Mouse (Mus musculus): ENCODE results near the gene Slc7a14. TPM values are rescaled to one million over a fixed set of nuclear protein-coding genes. Genes with fewer than 3 reads are reported as not detected.

The Slc7a14 gene
- total and polyA plus RNA-seq, 3 experiments, result 0.03 to 0.14 (median 0.12) TPM

DNA sequence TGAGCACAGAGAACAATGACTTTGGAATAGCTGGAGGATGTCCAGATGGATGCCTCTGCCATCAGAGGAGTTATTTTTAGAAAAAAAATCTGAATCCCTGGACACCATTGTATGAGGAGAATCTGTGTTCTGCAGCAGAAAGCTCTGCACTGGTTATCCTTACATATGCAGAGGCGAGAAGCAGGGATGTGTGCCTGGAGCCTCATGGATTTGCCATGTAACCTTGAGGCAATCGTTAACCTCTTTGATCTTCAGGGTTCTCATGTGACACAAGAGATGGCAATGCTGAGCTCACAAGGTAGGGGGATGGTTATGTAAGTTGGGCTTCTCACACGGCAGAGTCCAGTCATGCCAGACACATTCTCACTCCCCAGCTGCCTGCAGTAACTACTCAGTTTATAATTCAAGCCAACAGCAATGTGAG is 14.1 kb upstream of the Slc7a14 start:
- Histone ChIP-seq H3K27ac (no peak overlapping the region), H3K4me1 (ENCODE audit: control insufficient read depth, insufficient read depth, low read length) (no peaks in the 10 kb centered on the region), H3K27me3 (ENCODE audit: control insufficient read depth, insufficient read depth, low read length) (no peaks in the 10 kb centered on the region), H3K9ac (ENCODE audit: low read depth, low read length) (no peak overlapping the region), H3K79me2 (replicated peaks; ENCODE audit: control insufficient read depth, insufficient read depth, low read length) (no peaks in the 10 kb centered on the region), H3K36me3 (ENCODE audit: control insufficient read depth, insufficient read depth, low read length) (no peaks in the 10 kb centered on the region), H3K4me3 (no peak overlapping the region)
- 37% methylated on average over 3 of the region's 3 CpGs for WGBS
- TF ChIP-seq EP300 (IDR thresholded peaks at IDR 0.05; ENCODE audit: insufficient read depth, low read depth, low read length) (no peak), POLR2A (IDR thresholded peaks at IDR 0.05; ENCODE audit: insufficient read depth, low read depth, low read length) (no peak), CTCF (IDR thresholded peaks at IDR 0.05) (no peak)
- no peak for DNase-seq
- intact Hi-C loops (cut with DNase I), result no loop called here

DNA sequence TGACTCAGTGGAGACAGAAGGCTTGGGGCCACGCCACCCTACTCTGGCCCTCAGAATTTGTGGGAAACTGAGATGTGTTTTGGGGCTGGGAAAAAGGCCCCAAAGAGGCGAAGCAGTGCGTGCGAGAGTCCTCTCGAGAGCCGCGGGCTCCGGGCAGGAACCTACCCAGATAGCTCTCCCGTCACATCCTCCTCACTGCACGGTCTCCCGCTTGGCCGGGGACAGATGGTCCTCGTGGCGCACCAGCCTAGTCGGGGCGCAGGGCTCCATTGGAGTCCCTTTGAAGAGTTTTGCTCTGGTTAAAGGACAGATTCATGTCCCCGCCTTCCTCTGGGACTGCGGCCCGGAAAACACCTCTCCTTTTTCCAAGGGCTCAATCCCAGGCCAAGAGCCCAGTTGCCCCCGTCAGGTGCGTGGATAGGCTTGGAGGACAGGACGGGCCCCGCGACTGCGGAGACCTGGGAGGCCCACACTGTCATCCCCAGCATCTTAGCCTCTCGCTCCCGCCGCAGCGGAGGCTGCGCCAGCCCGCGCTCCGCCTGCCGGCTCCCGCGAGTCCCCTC is 726 bp downstream of the Slc7a14 start:
- TF ChIP-seq EP300 (IDR thresholded peaks at IDR 0.05; ENCODE audit: insufficient read depth, low read depth, low read length) (no peak), CTCF (IDR thresholded peaks at IDR 0.05) (no peak), POLR2A (IDR thresholded peaks at IDR 0.05; ENCODE audit: insufficient read depth, low read depth, low read length) (no peak)
- Histone ChIP-seq H3K27me3 (ENCODE audit: control insufficient read depth, insufficient read depth, low read length) (peaks cover 6% of the 10 kb centered on the region), H3K27ac (no peak overlapping the region), H3K79me2 (replicated peaks; ENCODE audit: control insufficient read depth, insufficient read depth, low read length) (no peaks in the 10 kb centered on the region), H3K4me3 (no peak overlapping the region), H3K4me1 (ENCODE audit: control insufficient read depth, insufficient read depth, low read length) (no peaks in the 10 kb centered on the region), H3K36me3 (ENCODE audit: control insufficient read depth, insufficient read depth, low read length) (no peaks in the 10 kb centered on the region), H3K9ac (ENCODE audit: low read depth, low read length) (no peak overlapping the region)
- intact Hi-C loops (cut with DNase I), result no loop called here
- DNase-seq, result no peak
- 4% methylated on average over 36 of the region's 36 CpGs for WGBS

DNA sequence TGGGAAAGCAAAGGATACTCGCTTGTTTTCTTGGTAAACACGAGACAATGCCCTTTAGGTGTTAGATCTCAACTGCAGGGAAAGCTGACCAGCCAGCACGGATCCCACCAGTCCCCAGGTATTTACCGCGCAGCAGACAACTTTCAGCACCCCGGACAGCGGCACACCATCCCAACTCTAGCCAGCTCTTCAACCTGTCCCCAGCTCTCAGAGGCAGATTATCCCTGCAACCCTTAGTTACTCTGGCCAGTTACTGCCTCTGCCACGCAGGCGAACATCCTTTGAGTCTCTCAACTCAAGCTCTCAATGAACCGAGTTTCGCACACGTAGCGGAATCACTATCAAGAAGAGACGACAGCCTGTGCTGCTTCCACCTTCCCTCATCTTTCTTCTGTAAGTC is 1.3 kb downstream of the Slc7a14 start:
- Histone ChIP-seq H3K27me3 (ENCODE audit: control insufficient read depth, insufficient read depth, low read length) (peaks cover 6% of the 10 kb centered on the region), H3K27ac (no peak overlapping the region), H3K4me1 (ENCODE audit: control insufficient read depth, insufficient read depth, low read length) (no peaks in the 10 kb centered on the region), H3K79me2 (replicated peaks; ENCODE audit: control insufficient read depth, insufficient read depth, low read length) (no peaks in the 10 kb centered on the region), H3K4me3 (no peak overlapping the region), H3K9ac (ENCODE audit: low read depth, low read length) (no peak overlapping the region), H3K36me3 (ENCODE audit: control insufficient read depth, insufficient read depth, low read length) (no peaks in the 10 kb centered on the region)
- no peak for TF ChIP-seq POLR2A (IDR thresholded peaks at IDR 0.05; ENCODE audit: insufficient read depth, low read depth, low read length)
- no peak for TF ChIP-seq CTCF (IDR thresholded peaks at IDR 0.05)
- intact Hi-C loops (cut with DNase I), result no loop called here
- peak in 1 of 2 experiments; percentile 39 for DNase-seq
- 3% methylated on average over 14 of the region's 14 CpGs for WGBS

DNA sequence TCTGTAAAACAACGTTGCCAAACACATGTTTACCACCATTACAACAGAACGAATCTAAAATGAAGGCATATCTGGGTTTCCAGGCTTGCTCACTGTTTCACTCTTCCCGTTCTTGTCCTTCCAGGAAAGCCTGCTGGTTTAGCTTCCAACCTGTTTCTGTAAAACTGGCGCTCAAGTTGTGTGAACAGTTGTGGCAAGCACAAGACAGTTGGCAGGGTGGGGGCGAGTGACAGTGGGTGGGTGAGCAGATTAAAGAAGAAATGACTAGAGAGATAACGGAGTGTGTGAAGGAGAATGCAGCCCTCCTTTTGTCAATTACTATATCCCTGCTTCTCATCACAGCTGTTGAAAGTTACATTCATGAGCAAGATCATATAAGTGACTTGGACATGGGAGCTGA is 2.2 kb downstream of the Slc7a14 start:
- H3K79me2 ChIP-seq (replicated peaks; ENCODE audit: control insufficient read depth, insufficient read depth, low read length), result no peaks in the 10 kb centered on the region
- DNase-seq, result no peak
- H3K9ac ChIP-seq (ENCODE audit: low read depth, low read length), result no peak overlapping the region
- H3K27me3 ChIP-seq (ENCODE audit: control insufficient read depth, insufficient read depth, low read length), result peaks cover 6% of the 10 kb centered on the region
- intact Hi-C loops (cut with DNase I), result no loop called here
- H3K36me3 ChIP-seq (ENCODE audit: control insufficient read depth, insufficient read depth, low read length), result no peaks in the 10 kb centered on the region
- no peak overlapping the region for H3K4me3 ChIP-seq
- H3K27ac ChIP-seq, result no peak overlapping the region
- no peaks in the 10 kb centered on the region for H3K4me1 ChIP-seq (ENCODE audit: control insufficient read depth, insufficient read depth, low read length)
- 67% methylated on average over 6 of the region's 6 CpGs for whole genome bisulfite sequencing
- TF ChIP-seq EP300 (IDR thresholded peaks at IDR 0.05; ENCODE audit: insufficient read depth, low read depth, low read length) (no peak), POLR2A (IDR thresholded peaks at IDR 0.05; ENCODE audit: insufficient read depth, low read depth, low read length) (no peak), CTCF (IDR thresholded peaks at IDR 0.05) (no peak)

DNA sequence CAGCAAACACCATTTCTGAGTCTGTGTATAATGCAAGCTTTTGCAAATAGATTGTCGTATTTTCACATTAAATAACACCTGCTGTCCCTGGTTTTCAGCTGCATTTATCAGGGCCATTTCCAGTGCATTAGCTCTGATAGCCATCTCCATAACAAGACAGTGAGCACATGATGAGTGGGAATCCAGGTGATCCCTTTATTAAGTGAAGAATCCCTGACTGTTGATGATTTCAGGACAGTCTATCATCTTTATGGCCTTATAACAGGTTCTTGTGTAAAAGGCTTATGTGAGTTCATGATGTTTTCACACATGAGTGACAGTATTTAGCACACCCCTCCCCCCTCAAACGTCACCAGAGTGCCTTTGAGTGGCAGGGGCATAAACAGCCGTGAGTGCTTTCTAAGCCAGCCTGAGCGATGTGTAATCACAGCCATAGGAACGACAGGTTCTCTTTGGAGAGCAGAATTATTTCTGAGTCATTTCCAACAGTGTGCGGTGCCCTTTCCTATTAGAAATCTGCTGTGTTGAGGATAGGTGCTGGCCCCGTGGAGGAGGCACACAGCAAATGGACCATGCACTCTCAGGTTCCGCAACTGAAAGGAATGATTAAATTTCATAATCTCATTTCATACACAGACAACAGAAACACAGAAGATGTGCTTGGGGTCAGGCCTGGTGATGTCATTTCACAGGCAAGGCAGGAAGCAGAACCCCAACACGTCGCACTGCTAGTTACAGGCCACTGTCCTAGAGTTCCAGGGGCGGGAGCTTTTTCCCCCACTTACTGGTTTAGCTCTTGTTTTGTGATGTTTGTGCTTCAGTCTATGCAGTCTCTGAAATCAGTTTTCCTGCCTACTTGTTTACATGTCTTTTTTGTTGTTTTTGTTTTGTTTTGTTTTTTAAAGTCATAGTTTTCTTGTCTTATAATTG is 18.2 kb downstream of the Slc7a14 start:
- Histone ChIP-seq H3K9ac (ENCODE audit: low read depth, low read length) (no peak overlapping the region), H3K4me1 (ENCODE audit: control insufficient read depth, insufficient read depth, low read length) (no peaks in the 10 kb centered on the region), H3K79me2 (replicated peaks; ENCODE audit: control insufficient read depth, insufficient read depth, low read length) (no peaks in the 10 kb centered on the region), H3K36me3 (ENCODE audit: control insufficient read depth, insufficient read depth, low read length) (no peaks in the 10 kb centered on the region), H3K4me3 (no peak overlapping the region), H3K27me3 (ENCODE audit: control insufficient read depth, insufficient read depth, low read length) (no peaks in the 10 kb centered on the region), H3K27ac (no peak overlapping the region)
- TF ChIP-seq EP300 (IDR thresholded peaks at IDR 0.05; ENCODE audit: insufficient read depth, low read depth, low read length), result no peak
- TF ChIP-seq POLR2A (IDR thresholded peaks at IDR 0.05; ENCODE audit: insufficient read depth, low read depth, low read length), result no peak
- TF ChIP-seq CTCF (IDR thresholded peaks at IDR 0.05), result no peak
- no peak for DNase-seq
- 66% methylated on average over 11 of the region's 11 CpGs for WGBS
- intact Hi-C loops (cut with DNase I), result no loop called here

DNA sequence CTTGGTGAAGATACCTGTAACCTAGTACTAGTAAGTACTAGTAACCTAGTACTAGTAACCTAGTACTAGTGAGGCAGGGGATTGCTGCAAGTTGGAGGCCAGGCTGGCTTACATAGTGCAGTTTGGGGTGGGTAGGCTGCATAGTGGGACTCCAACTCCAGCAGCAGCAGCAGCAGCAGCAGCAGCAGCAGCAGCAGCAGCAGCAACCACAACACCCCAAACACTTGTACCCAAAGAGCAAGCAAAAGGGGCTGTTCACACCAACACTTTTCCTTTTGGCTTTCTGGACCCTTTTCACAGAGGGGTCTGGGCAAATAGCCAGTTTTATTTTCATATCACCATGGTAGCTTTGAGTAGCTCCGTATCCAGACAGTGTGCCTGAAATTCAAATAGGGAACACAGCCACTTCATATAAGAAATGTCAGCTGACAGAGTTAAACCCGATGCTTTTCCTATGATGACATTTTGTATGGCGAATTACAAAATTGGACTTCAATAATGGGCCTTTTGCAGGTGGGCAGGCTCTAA is 22.7 kb downstream of the Slc7a14 start:
- intact Hi-C loops (cut with DNase I), result no loop called here
- H3K9ac ChIP-seq (ENCODE audit: low read depth, low read length), result no peak overlapping the region
- no peaks in the 10 kb centered on the region for H3K79me2 ChIP-seq (replicated peaks; ENCODE audit: control insufficient read depth, insufficient read depth, low read length)
- no peaks in the 10 kb centered on the region for H3K4me1 ChIP-seq (ENCODE audit: control insufficient read depth, insufficient read depth, low read length)
- no peak overlapping the region for H3K27ac ChIP-seq
- TF ChIP-seq POLR2A (IDR thresholded peaks at IDR 0.05; ENCODE audit: insufficient read depth, low read depth, low read length), result no peak
- TF ChIP-seq CTCF (IDR thresholded peaks at IDR 0.05), result no peak
- no peak for DNase-seq
- H3K27me3 ChIP-seq (ENCODE audit: control insufficient read depth, insufficient read depth, low read length), result no peaks in the 10 kb centered on the region
- no peaks in the 10 kb centered on the region for H3K36me3 ChIP-seq (ENCODE audit: control insufficient read depth, insufficient read depth, low read length)
- H3K4me3 ChIP-seq, result no peak overlapping the region
- 51% methylated on average over 3 of the region's 3 CpGs for WGBS
